Mouse (Mus musculus) testis, adult 2 months (tissue): ENCODE data around the gene Tfdp2. TPM values are rescaled to one million over a fixed set of nuclear protein-coding genes. Genes with fewer than 3 reads are reported as not detected.
"Not testable (repeated sequence)": the region's sequence is repeated elsewhere in the genome, so short reads cannot be mapped to it uniquely, and the experiment has no call there.

Experiments
- H3K27ac ChIP-seq: fragments of 200-500 bp; 2 replicates; pipeline ENCODE4 v1.5.1; 2012; ENCODE audit warnings: low read depth, low read length; ENCODE audit not compliant: control insufficient read depth, insufficient read depth
- H3K27me3 ChIP-seq: fragments of 200-500 bp; 2 replicates; pipeline ENCODE4 v1.6.1; 2012; ENCODE audit warnings: mild to moderate bottlenecking, low read length, moderate library complexity; ENCODE audit not compliant: control insufficient read depth, insufficient read depth
- H3K36me3 ChIP-seq: fragments of 200-500 bp; 2 replicates; pipeline ENCODE4 v1.6.1; 2012; ENCODE audit warnings: mild to moderate bottlenecking, low read length; ENCODE audit not compliant: control insufficient read depth, insufficient read depth
- H3K4me1 ChIP-seq: fragments of 200-500 bp; 2 replicates; pipeline ENCODE4 v1.6.1; 2012; ENCODE audit warnings: low read length; ENCODE audit not compliant: control insufficient read depth, insufficient read depth
- H3K4me3 ChIP-seq: fragments of 200-500 bp; 2 replicates; pipeline ENCODE4 v1.5.1; 2012; ENCODE audit warnings: low read depth, mild to moderate bottlenecking, low read length, moderate library complexity, mixed read lengths; ENCODE audit not compliant: control insufficient read depth
- CTCF ChIP-seq: fragments of 200-500 bp; IDR thresholded peaks from 2 replicates; pipeline ENCODE4 v1.5.1; 2012; ENCODE audit warnings: low read depth, mild to moderate bottlenecking, inconsistent platforms, low read length, moderate library complexity; ENCODE audit not compliant: control insufficient read depth, insufficient read depth, insufficient replicate concordance
- POLR2A ChIP-seq: fragments of 200-500 bp; IDR thresholded peaks from 2 replicates; pipeline ENCODE4 v1.6.1; 2012; ENCODE audit warnings: low read depth, mild to moderate bottlenecking, inconsistent platforms, low read length, moderate library complexity; ENCODE audit not compliant: control insufficient read depth
- polyA plus RNA-seq: library from polyadenylated mRNA; depleted of rRNA; stranded (reverse); fragments of >200 nt; gene quantifications from 2 replicates; pipeline ENCODE4 v1.2.3, GENCODE M21; 2012; rRNA removed

Gene Tfdp2
- polyA plus RNA-seq = 5.9 TPM in 2 replicates

GRCm38 (mm10) chr9:96195885-96196622 is at the start of gene Tfdp2:
Gene Tfdp2, plus strand, starts transcription at chr9:96196275.
- peaks cover 9% of the 10 kb centered on the region for H3K4me1 ChIP-seq
- peak within 1 kb of the TSS; percentile 87 for H3K4me3 ChIP-seq
- H3K27me3 ChIP-seq = no peaks in the 10 kb centered on the region
- H3K36me3 ChIP-seq = no peaks in the 10 kb centered on the region
- TF ChIP-seq POLR2A = peak; percentile 87
- TF ChIP-seq CTCF = no peak
- peak within 1 kb of the TSS; percentile 59 for H3K27ac ChIP-seq

DNA sequence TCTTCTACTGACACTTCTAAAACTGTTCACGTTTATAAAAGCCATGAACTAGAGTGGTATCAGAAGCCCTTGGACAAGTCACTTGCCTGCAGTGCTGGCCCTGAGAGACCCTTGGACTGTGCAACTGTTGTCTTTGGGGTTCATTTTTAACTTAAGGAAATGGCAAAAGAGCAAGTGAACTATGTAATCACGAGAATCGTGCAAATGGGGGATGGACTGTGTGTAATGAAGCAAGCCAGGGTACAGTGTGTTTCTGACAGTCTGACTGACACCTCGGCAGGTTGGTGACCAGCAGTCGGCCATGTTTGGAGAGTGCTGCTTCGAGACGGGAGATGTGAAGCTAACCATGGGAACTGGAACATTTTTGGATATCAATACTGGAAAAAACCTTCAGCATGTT is 43.3 kb upstream of the Tfdp2 start:
- H3K36me3 ChIP-seq = no peaks in the 10 kb centered on the region
- no peak overlapping the region for H3K4me3 ChIP-seq
- no peak overlapping the region for H3K27ac ChIP-seq
- no peak for TF ChIP-seq CTCF
- TF ChIP-seq POLR2A = no peak
- no peaks in the 10 kb centered on the region for H3K27me3 ChIP-seq
- no peaks in the 10 kb centered on the region for H3K4me1 ChIP-seq

- Histone ChIP-seq H3K4me3 (no peak overlapping the region), H3K27ac (peak overlapping the region; percentile 96), H3K4me1 (peaks cover 8% of the 10 kb centered on the region), H3K36me3 (no peaks in the 10 kb centered on the region), H3K27me3 (no peaks in the 10 kb centered on the region)
- no peak for TF ChIP-seq POLR2A
Observed at GRCm38 (mm10) chr9:96158431-96158830, 37.6 kb upstream of the Tfdp2 start.

DNA sequence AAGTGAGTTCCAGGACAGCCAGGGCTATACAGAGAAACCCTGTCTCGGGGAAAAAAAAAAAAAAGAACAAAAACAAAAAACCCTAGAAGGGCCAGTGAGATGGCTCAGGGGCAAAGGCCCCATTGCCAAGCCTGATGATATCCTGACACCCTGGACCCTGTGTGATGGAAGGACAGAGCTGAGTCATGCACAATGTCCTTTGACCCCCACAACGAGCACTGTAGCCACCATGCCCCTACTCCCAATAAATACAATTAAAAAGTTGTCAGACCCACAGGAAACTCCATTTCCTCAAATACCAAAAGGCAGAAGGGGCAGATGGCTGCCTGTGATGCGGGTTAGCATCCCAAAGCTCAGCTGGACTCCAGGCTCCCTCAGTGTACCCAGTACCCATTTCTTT is 37.0 kb upstream of the Tfdp2 start:
- Histone ChIP-seq H3K4me3 (no peak overlapping the region), H3K27ac (peak overlapping the region; percentile 80), H3K27me3 (no peaks in the 10 kb centered on the region), H3K36me3 (no peaks in the 10 kb centered on the region), H3K4me1 (peaks cover 8% of the 10 kb centered on the region)
- no peak for TF ChIP-seq POLR2A
- TF ChIP-seq CTCF = no peak

DNA sequence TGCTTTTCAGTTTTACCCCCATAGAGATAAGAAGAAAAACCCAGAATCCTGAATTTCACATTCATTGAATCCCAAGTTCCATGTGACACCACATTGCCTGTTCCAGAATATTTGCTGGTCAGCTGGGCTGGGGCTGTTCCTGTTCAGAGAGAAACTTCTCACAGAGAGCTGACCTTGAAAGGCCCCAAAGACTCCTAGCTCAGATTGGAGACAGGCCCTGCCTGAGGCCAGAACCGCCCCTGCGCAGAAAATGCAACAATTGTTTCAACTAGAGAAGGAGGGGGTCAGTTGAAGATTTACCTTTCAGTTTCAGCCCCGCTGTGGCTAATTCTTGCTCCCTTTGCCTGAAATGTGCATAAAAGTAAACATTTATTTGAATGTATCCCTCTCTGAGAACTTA is 35.3 kb upstream of the Tfdp2 start:
- peak overlapping the region; percentile 70 for H3K27ac ChIP-seq
- no peaks in the 10 kb centered on the region for H3K27me3 ChIP-seq
- no peak for TF ChIP-seq CTCF
- no peak for TF ChIP-seq POLR2A
- H3K36me3 ChIP-seq = no peaks in the 10 kb centered on the region
- H3K4me1 ChIP-seq = peaks cover 8% of the 10 kb centered on the region
- no peak overlapping the region for H3K4me3 ChIP-seq

DNA sequence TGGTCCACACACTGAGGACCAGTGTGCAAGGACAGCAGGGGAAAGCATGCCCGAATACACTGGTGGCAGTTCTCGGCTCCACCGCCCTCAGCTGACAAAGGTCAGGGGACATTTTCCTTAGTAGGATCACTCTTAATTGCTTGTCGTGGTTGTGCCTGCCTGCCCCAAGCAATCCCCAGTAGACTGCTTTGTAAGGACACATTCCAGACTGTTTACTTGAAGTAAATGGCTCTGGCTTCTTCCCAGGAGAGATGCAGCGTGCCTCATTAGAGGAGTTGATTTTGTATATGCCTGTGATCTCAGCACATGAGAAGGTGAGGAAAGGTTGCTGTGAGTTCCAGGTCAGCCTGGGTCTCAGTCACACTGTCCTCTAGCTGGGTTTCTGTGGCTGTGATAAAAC is 33.7 kb upstream of the Tfdp2 start:
- Histone ChIP-seq H3K4me3 (no peak overlapping the region), H3K4me1 (peaks cover 11% of the 10 kb centered on the region), H3K27ac (no peak overlapping the region; the same call in 1 of the 2 replicates), H3K36me3 (no peaks in the 10 kb centered on the region), H3K27me3 (no peaks in the 10 kb centered on the region)
- TF ChIP-seq CTCF (no peak), POLR2A (no peak)

DNA sequence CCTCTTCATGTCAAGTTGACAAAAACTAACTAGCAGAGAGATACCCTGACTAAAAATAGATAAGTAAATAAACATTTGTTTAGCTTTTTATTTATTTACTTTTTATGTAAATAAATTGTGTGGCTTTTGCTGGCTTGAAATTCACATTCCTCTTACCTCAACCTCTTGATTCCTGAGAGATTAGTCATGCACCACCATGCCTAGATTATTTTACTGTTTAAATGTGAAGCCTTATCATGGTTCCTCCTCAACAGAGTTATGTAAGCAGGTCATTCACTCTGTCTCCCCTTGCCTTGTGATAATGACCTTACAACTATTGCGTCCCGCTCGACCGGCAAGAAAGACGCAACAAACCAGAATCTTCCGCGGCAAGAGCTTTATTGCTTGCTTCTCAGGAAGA is 32.6 kb upstream of the Tfdp2 start:
- Histone ChIP-seq H3K4me1 (peaks cover 8% of the 10 kb centered on the region), H3K27ac (no peak overlapping the region), H3K4me3 (no peak overlapping the region), H3K27me3 (no peaks in the 10 kb centered on the region), H3K36me3 (no peaks in the 10 kb centered on the region)
- TF ChIP-seq POLR2A = no peak
- no peak for TF ChIP-seq CTCF

GRCm38 (mm10) chr9:96163983-96164382 is 32.1 kb upstream of the Tfdp2 start:
- H3K27me3 ChIP-seq, H3K4me3 ChIP-seq, H3K36me3 ChIP-seq, H3K4me1 ChIP-seq, H3K27ac ChIP-seq: not testable (repeated sequence)
